Mouse (Mus musculus) cerebellum, adult 2 months (tissue): ENCODE data around the gene Msmp.

ENCODE experiments used
- CTCF ChIP-seq: fragments of 200-500 bp; IDR thresholded peaks from 2 replicates; pipeline ENCODE4 v1.5.1; 2011; ENCODE audit warnings: low read depth, mild to moderate bottlenecking, control low read depth, low read length, moderate library complexity, borderline replicate concordance; ENCODE audit not compliant: insufficient read depth
- POLR2A ChIP-seq: fragments of 200-500 bp; IDR thresholded peaks from 2 replicates; pipeline ENCODE4 v1.6.1; 2011; ENCODE audit warnings: low read length, control low read depth, borderline replicate concordance; ENCODE audit not compliant: insufficient read depth

GRCm38 (mm10) chr4:43581381-43581780, 2.9 kb downstream of the Msmp start:
- TF ChIP-seq CTCF, result no peak
- no peak for TF ChIP-seq POLR2A
